7 mouse cellular contexts compared by ENCODE assay signal in genomic region chr9:96478071-96478888, GRCm38 (mm10). TPM values are rescaled to one million over a fixed set of nuclear protein-coding genes. Genes with fewer than 3 reads are reported as not detected.
DNase-seq lines count a peak whose midpoint lies in the region; ATAC-seq lines count a peak whose summit lies in the region.

TSS of gene Rnf7 (minus strand) at chr9:96478675.

- no peaks in the 10 kb centered on the region for H3K4me1 ChIP-seq in embryonic facial prominence, embryonic 11.5 days (ENCODE audit: control insufficient read depth, insufficient read depth, low read length)
- peaks cover 12% of the 10 kb centered on the region for H3K4me1 ChIP-seq in limb, embryonic 10.5 days
- H3K4me1 ChIP-seq in midbrain, embryonic 13.5 days (replicated peaks), result peaks cover 21% of the 10 kb centered on the region

- peak within 1 kb of the TSS; percentile 72 for H3K27ac ChIP-seq in embryonic facial prominence, embryonic 11.5 days (replicated peaks; ENCODE audit: low read depth, low read length)
- H3K27ac ChIP-seq in limb, embryonic 10.5 days, result peak within 1 kb of the TSS; percentile 93
- peak within 1 kb of the TSS; percentile 89 for H3K27ac ChIP-seq in midbrain, embryonic 13.5 days

- peak; percentile 97 for ATAC-seq in embryonic facial prominence, embryonic 11.5 days (replicated peaks; ENCODE audit: insufficient number of reproducible peaks, low FRiP score, low TSS enrichment, low read depth)
- peak; percentile 99 for ATAC-seq in granulocyte monocyte progenitor cell, adult 5-6 weeks (replicated peaks; ENCODE audit: poor library complexity, severe bottlenecking)
- ATAC-seq in midbrain, embryonic 13.5 days, result peak; percentile 98

- peak within 1 kb of the TSS; percentile 82 for H3K4me3 ChIP-seq in embryonic facial prominence, embryonic 11.5 days (ENCODE audit: low read depth, low read length)
- H3K4me3 ChIP-seq in limb, embryonic 10.5 days, result peak within 1 kb of the TSS; percentile 94
- peak within 1 kb of the TSS; percentile 77 for H3K4me3 ChIP-seq in midbrain, embryonic 13.5 days (replicated peaks)

- H3K9ac ChIP-seq in embryonic facial prominence, embryonic 11.5 days (replicated peaks; ENCODE audit: low read length), result peak within 1 kb of the TSS; percentile 87
- H3K9ac ChIP-seq in midbrain, embryonic 13.5 days (replicated peaks), result peak within 1 kb of the TSS; percentile 86

- no peaks in the 10 kb centered on the region for H3K36me3 ChIP-seq in embryonic facial prominence, embryonic 11.5 days (replicated peaks; ENCODE audit: control insufficient read depth, insufficient read depth, low read depth, low read length)
- peaks cover 31% of the 10 kb centered on the region for H3K36me3 ChIP-seq in limb, embryonic 10.5 days
- H3K36me3 ChIP-seq in midbrain, embryonic 13.5 days, result peaks cover 14% of the 10 kb centered on the region

- H3K9me3 ChIP-seq in embryonic facial prominence, embryonic 11.5 days (replicated peaks; ENCODE audit: control insufficient read depth, low read length), result no peaks in the 10 kb centered on the region
- H3K9me3 ChIP-seq in limb, embryonic 10.5 days (replicated peaks), result no peaks in the 10 kb centered on the region
- no peaks in the 10 kb centered on the region for H3K9me3 ChIP-seq in midbrain, embryonic 13.5 days

- WGBS in embryonic facial prominence, embryonic 11.5 days, result under 1% methylated on average over 69 of the region's 74 CpGs
- under 1% methylated on average over 74 of the region's 74 CpGs for WGBS in limb, embryonic 10.5 days
- WGBS in midbrain, embryonic 13.5 days, result under 1% methylated on average over 72 of the region's 74 CpGs

- peak within 1 kb of the TSS; percentile 54 for H3K4me2 ChIP-seq in embryonic facial prominence, embryonic 11.5 days (ENCODE audit: low read depth, low read length)
- peak within 1 kb of the TSS; percentile 87 for H3K4me2 ChIP-seq in midbrain, embryonic 13.5 days (replicated peaks)

- H3K27me3 ChIP-seq in embryonic facial prominence, embryonic 11.5 days (ENCODE audit: control insufficient read depth, insufficient read depth, low read length), result no peaks in the 10 kb centered on the region
- H3K27me3 ChIP-seq in limb, embryonic 10.5 days (ENCODE audit: low read depth, poor library complexity, severe bottlenecking), result no peaks in the 10 kb centered on the region
- 0 out of 2 replicates have a peak, but pooled peaks cover 6% of the 10 kb centered on the region for H3K27me3 ChIP-seq in midbrain, embryonic 13.5 days

- DNase-seq in adrenal gland, postnatal 14 days, result peak; percentile 100
- peak; percentile 99 for DNase-seq in embryonic facial prominence, embryonic 11.5 days (ENCODE audit: low spot score)
- DNase-seq in kidney, adult 11 months, result peak; percentile 98
- DNase-seq in limb, embryonic 10.5 days (ENCODE audit: low spot score), result peak; percentile 100
- DNase-seq in spleen, adult 12 weeks (ENCODE audit: low spot score), result peak; percentile 94

RNA-seq across cellular contexts. Expression of gene Rnf7, which starts in this region (rescaled TPM):
- total RNA-seq in adrenal gland, postnatal 14 days (2021), result 72.4 and 75.7 TPM in 2 replicates
- 301 and 308 TPM in 2 replicates for polyA plus RNA-seq in embryonic facial prominence, embryonic 11.5 days (2014; fragmentation: Nextera tagmentation; extraction: Ambion mirVana)
- 109 and 110 TPM in 2 replicates for total RNA-seq in granulocyte monocyte progenitor cell, adult 5-6 weeks (2014; fragmentation: Nextera tagmentation)
- 53.9 and 72.0 TPM in 2 replicates for total RNA-seq in granulocyte monocyte progenitor cell, adult 5-6 weeks (2017)
- polyA plus RNA-seq in limb, embryonic 10.5 days (2016; fragmentation: Nextera tagmentation; extraction: Ambion mirVana), result 257 and 265 TPM in 2 replicates
- 239 and 266 TPM in 2 replicates for polyA plus RNA-seq in midbrain, embryonic 13.5 days (2015; fragmentation: Nextera tagmentation; extraction: Ambion mirVana)

Comparison
In these comparisons a context has a peak if more than half of its experiments do, and no peak if none do; other contexts are left out.
1. Peak in every context shown above with its lines: DNase-seq, ATAC-seq, H3K4me3 ChIP-seq and H3K27ac ChIP-seq.